Mouse (Mus musculus) heart, embryonic 15.5 days (tissue): ENCODE results near the gene Nobox. TPM values are rescaled to one million over a fixed set of nuclear protein-coding genes. Genes with fewer than 3 reads are reported as not detected.

Source experiments
- ATAC-seq: fragments of 200-750 bp; cut with Nextera tagmentation; replicated peaks from 2 replicates; pipeline ENCODE4 v1.8.0; 2017; ENCODE audit warnings: low read depth, moderate TSS enrichment; ENCODE audit not compliant: insufficient number of reproducible peaks, insufficient read depth, low FRiP score
- H3K27ac ChIP-seq: fragments of 300-500 bp; sonication (generic); 2 replicates; pipeline ENCODE4 v1.5.1; 2015; ENCODE audit warnings: mild to moderate bottlenecking, inconsistent platforms
- H3K27me3 ChIP-seq: fragments of 300-500 bp; sonication (generic); 2 replicates; pipeline ENCODE4 v1.6.1; 2015; ENCODE audit warnings: inconsistent platforms
- H3K36me3 ChIP-seq: fragments of 300-500 bp; sonication (generic); 2 replicates; pipeline ENCODE4 v1.6.1; 2015; ENCODE audit warnings: mild to moderate bottlenecking, inconsistent platforms
- H3K4me1 ChIP-seq: fragments of 300-500 bp; sonication (generic); replicated peaks from 2 replicates; pipeline ENCODE4 v1.6.1; 2015; ENCODE audit warnings: inconsistent platforms
- H3K4me2 ChIP-seq: fragments of 300-500 bp; sonication (generic); 2 replicates; pipeline ENCODE4 v1.6.1; 2015; ENCODE audit warnings: inconsistent platforms, mild to moderate bottlenecking, moderate library complexity
- H3K4me3 ChIP-seq: fragments of 300-500 bp; sonication (generic); 2 replicates; pipeline ENCODE4 v1.5.1; 2015; ENCODE audit warnings: mild to moderate bottlenecking, inconsistent platforms
- H3K9ac ChIP-seq: fragments of 300-500 bp; sonication (generic); 2 replicates; pipeline ENCODE4 v1.6.1; 2015; ENCODE audit warnings: mild to moderate bottlenecking, inconsistent platforms
- H3K9me3 ChIP-seq: fragments of 300-500 bp; sonication (generic); replicated peaks from 2 replicates; pipeline ENCODE4 v1.6.1; 2016; ENCODE audit warnings: inconsistent platforms
- WGBS: fragments of 180-500 bp; shearing (Covaris S2); methylation state at CpG from one replicate; pipeline ENCODE4 v1.1.7; 2015; ENCODE audit warnings: mixed read lengths; 5-methylcytosine and 5-hydroxymethylcytosine counted together
- polyA plus RNA-seq: library from polyadenylated mRNA; unstranded; fragments of >200 nt; fragmentation: Nextera tagmentation; extraction: Ambion mirVana; gene quantifications from 2 replicates; pipeline ENCODE4 v1.2.1, GENCODE M21; 2015

Nobox gene
- polyA plus RNA-seq, 1 experiment from 2014 or later, result not detected

- Histone ChIP-seq H3K4me1 (no peaks in the 10 kb centered on the region), H3K9ac (no peak overlapping the region), H3K9me3 (no peaks in the 10 kb centered on the region), H3K4me3 (no peak overlapping the region), H3K27ac (no peak overlapping the region), H3K27me3 (no peaks in the 10 kb centered on the region), H3K4me2 (no peak overlapping the region), H3K36me3 (no peaks in the 10 kb centered on the region)
- 71% methylated on average over 8 of the region's 8 CpGs for WGBS
- no peak for ATAC-seq
Measured at GRCm38 (mm10) chr6:43312961-43313656, 3.8 kb upstream of the Nobox start.

DNA sequence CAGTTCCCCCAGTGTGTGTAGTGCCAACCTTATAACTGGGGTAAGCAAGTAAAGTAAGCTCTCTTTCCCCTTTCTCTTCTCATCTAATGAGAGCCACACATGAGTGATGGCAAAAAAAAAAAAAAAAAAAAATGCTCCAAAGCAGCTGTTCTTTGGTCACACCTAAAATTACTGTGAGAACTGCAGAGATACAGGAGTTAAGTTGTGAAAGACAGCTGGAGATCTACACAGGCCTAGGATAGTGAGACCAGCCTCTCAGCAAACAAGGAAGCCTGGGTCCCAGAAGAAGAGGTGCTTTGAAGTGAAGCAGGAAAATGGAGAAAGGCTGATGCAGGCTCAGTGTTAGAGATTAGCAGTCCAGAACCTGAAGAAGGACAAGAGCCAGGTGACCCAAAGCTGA lies 3.2 kb upstream of the Nobox start:
- no peaks in the 10 kb centered on the region for H3K27me3 ChIP-seq
- no peaks in the 10 kb centered on the region for H3K36me3 ChIP-seq
- H3K9me3 ChIP-seq, result no peaks in the 10 kb centered on the region
- H3K4me1 ChIP-seq, result no peaks in the 10 kb centered on the region
- ATAC-seq, result no peak
- H3K27ac ChIP-seq, result no peak overlapping the region
- no peak overlapping the region for H3K9ac ChIP-seq
- no peak overlapping the region for H3K4me3 ChIP-seq
- H3K4me2 ChIP-seq, result no peak overlapping the region

DNA sequence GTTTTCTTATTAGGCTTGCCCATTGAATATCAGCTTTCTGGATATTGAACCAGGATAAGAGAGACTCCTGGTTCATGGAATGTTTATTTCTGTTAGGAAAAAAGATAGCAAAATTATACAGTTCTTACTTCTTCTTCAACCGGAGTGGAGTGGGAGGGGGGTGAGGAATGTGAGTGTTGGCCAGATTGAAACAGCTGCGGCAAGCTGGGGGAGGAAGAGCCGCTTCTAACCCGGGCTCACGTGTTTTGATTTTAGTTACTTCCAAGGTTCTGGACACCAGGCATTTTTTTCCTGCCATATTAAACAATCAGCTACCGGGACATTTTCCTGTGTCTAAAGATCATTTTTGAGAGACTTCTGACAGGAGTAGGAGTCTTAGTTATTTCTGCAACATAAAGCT lies 717 bp upstream of the Nobox start:
- ATAC-seq, result no peak
- Histone ChIP-seq H3K9ac (no peak overlapping the region), H3K9me3 (no peaks in the 10 kb centered on the region), H3K4me2 (no peak overlapping the region), H3K4me3 (no peak overlapping the region), H3K27me3 (no peaks in the 10 kb centered on the region), H3K27ac (no peak overlapping the region), H3K36me3 (no peaks in the 10 kb centered on the region), H3K4me1 (no peaks in the 10 kb centered on the region)
- whole genome bisulfite sequencing, result 38% methylated on average over 6 of the region's 6 CpGs

DNA sequence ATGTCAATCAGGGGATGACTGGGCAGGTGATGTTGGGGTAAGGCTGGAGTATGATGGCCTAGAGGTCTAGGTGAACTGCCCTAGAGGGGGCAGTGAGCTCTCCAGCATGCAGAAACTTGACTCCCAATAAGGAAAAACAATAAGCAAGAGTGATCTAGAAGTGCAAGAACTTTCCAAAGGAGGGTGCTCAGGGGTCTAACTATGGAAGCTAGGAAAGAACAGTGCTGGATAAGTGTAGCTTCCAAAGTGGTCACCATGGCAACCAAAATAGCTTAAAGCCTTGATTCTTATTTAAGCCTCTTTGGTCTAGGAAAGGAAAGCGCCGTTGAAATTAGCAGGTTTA lies 11.9 kb downstream of the Nobox start:
- H3K9me3 ChIP-seq, result no peaks in the 10 kb centered on the region
- no peak overlapping the region for H3K27ac ChIP-seq
- WGBS, result 32% methylated on average over 2 of the region's 2 CpGs
- no peaks in the 10 kb centered on the region for H3K36me3 ChIP-seq
- no peak overlapping the region for H3K9ac ChIP-seq
- H3K27me3 ChIP-seq, result no peaks in the 10 kb centered on the region
- H3K4me2 ChIP-seq, result no peak overlapping the region
- no peak for ATAC-seq
- H3K4me1 ChIP-seq, result peaks cover 5% of the 10 kb centered on the region; the same call in 1 of the 2 replicates
- H3K4me3 ChIP-seq, result no peak overlapping the region

DNA sequence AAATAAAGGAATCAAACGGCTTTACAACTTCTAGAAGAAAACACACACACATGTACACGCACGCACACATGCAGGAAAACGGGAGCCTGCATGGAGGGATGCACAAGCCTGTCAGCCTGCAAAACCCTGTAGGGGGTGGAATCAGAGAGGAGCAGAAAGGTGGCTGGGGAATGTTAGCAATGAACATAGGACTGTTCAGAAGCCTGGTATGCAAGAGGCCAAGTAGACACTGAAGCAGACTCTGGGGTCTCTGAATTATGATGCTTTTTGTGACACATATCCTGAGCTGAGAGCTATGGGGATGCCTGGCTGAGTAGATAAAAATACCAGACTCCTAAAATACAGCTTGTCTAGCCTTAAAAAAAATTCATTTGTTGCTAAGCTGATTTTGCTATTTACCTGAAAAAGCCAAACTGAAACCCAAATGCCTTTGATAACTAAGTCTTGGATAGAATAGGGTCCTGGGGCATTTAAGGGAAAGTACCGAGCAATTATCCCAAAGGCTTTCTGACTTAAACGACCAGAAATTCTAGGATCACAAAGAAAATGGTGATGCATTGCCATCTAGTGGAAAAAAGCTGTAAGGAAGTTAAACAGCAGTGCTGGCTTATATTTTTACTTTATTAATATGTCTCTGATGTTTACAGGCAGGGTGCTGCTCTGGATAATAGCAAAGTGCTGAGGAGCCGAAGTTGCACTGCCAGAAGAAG lies 12.4 kb downstream of the Nobox start:
- ATAC-seq, result no peak; the same call in 1 of the 2 replicates
- H3K27ac ChIP-seq, result no peak overlapping the region

GRCm38 (mm10) chr6:43295908-43296307 lies 13.4 kb downstream of the Nobox start:
- 23% methylated on average over 5 of the region's 5 CpGs for WGBS
- no peak overlapping the region for H3K4me3 ChIP-seq
- no peak for ATAC-seq
- H3K4me1 ChIP-seq, result peaks cover 5% of the 10 kb centered on the region; the same call in 1 of the 2 replicates
- no peaks in the 10 kb centered on the region for H3K9me3 ChIP-seq
- no peaks in the 10 kb centered on the region for H3K27me3 ChIP-seq
- no peaks in the 10 kb centered on the region for H3K36me3 ChIP-seq
- no peak overlapping the region for H3K27ac ChIP-seq
- no peak overlapping the region for H3K9ac ChIP-seq
- H3K4me2 ChIP-seq, result no peak overlapping the region

More for the DNA sequence above, 12.4 kb downstream of the Nobox start:
- no peaks in the 10 kb centered on the region for H3K27me3 ChIP-seq
- no peaks in the 10 kb centered on the region for H3K9me3 ChIP-seq
- no peak overlapping the region for H3K4me3 ChIP-seq
- peaks cover 5% of the 10 kb centered on the region; the same call in 1 of the 2 replicates for H3K4me1 ChIP-seq
- no peak overlapping the region for H3K9ac ChIP-seq
- H3K4me2 ChIP-seq, result no peak overlapping the region
- H3K36me3 ChIP-seq, result no peaks in the 10 kb centered on the region
- WGBS, result 34% methylated on average over 7 of the region's 7 CpGs

DNA sequence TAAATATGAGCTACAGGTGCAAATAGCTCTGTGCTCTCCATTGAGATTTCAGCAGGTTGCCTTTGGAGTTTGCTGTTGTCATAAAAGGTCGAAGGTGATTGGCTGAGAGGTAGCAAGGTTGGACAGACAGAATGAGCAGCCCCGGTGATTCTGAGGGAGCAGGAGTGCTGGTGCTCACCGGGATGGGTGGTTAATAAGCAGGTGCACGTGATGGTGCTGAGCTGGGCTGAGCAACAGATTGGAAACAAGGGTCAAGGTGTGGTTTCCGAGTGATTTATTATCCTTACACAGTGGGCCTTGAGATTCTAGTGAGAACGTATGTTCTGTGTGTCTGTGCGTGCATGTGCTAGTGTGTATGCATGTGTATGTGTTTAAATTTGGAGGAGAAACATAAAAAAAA lies 16.2 kb downstream of the Nobox start:
- H3K36me3 ChIP-seq, result peaks cover 10% of the 10 kb centered on the region
- H3K4me1 ChIP-seq, result peaks cover 5% of the 10 kb centered on the region; the same call in 1 of the 2 replicates
- WGBS, result 76% methylated on average over 7 of the region's 7 CpGs
- H3K4me2 ChIP-seq, result no peak overlapping the region
- H3K4me3 ChIP-seq, result no peak overlapping the region
- H3K27me3 ChIP-seq, result no peaks in the 10 kb centered on the region
- H3K9me3 ChIP-seq, result no peaks in the 10 kb centered on the region
- ATAC-seq, result no peak
- no peak overlapping the region for H3K9ac ChIP-seq
- H3K27ac ChIP-seq, result no peak overlapping the region

GRCm38 (mm10) chr6:43292471-43293076 lies 16.8 kb downstream of the Nobox start:
- ATAC-seq, result no peak
- H3K4me2 ChIP-seq, result no peak overlapping the region
- WGBS, result 44% methylated on average over 6 of the region's 6 CpGs
- H3K9me3 ChIP-seq, result no peaks in the 10 kb centered on the region
- no peak overlapping the region for H3K4me3 ChIP-seq
- no peaks in the 10 kb centered on the region for H3K27me3 ChIP-seq
- peaks cover 5% of the 10 kb centered on the region; the same call in 1 of the 2 replicates for H3K4me1 ChIP-seq
- H3K9ac ChIP-seq, result no peak overlapping the region
- H3K27ac ChIP-seq, result no peak overlapping the region; the same call in 1 of the 2 replicates
- H3K36me3 ChIP-seq, result peaks cover 16% of the 10 kb centered on the region

- H3K4me2 ChIP-seq, result no peak overlapping the region
- no peaks in the 10 kb centered on the region for H3K9me3 ChIP-seq
- H3K27me3 ChIP-seq, result no peaks in the 10 kb centered on the region
- no peak for ATAC-seq
- no peak overlapping the region for H3K4me3 ChIP-seq
- H3K4me1 ChIP-seq, result peaks cover 5% of the 10 kb centered on the region; the same call in 1 of the 2 replicates
- no peak overlapping the region for H3K9ac ChIP-seq
- WGBS, result 57% methylated on average over 3 of the region's 3 CpGs
- no peak overlapping the region for H3K27ac ChIP-seq
- H3K36me3 ChIP-seq, result peaks cover 21% of the 10 kb centered on the region
Measured at GRCm38 (mm10) chr6:43292041-43292440, 17.3 kb downstream of the Nobox start.

DNA sequence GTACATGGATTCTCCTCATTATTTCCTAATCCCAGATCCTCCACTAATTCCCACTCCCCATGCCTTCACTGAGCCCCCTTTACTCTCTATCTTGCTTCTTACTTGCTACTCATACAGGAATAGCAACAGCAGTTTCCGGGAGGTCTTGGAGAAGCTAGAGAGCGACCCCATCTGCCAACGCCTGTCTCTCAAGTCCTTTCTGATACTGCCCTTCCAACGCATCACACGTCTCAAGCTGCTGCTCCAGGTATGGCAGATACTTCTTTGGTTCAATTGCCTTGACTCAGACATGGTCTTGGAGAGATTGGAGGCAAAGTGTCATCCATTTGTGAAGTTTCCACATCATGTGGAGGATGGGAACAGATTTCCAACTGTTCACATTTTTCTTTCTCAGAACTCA lies 28.9 kb downstream of the Nobox start:
- ATAC-seq, result no peak
- Histone ChIP-seq H3K4me2 (no peak overlapping the region), H3K27me3 (no peaks in the 10 kb centered on the region), H3K27ac (no peak overlapping the region), H3K9ac (no peak overlapping the region), H3K4me3 (no peak overlapping the region), H3K9me3 (no peaks in the 10 kb centered on the region), H3K36me3 (peaks cover 20% of the 10 kb centered on the region), H3K4me1 (no peaks in the 10 kb centered on the region)
- WGBS, result 72% methylated on average over 5 of the region's 5 CpGs

DNA sequence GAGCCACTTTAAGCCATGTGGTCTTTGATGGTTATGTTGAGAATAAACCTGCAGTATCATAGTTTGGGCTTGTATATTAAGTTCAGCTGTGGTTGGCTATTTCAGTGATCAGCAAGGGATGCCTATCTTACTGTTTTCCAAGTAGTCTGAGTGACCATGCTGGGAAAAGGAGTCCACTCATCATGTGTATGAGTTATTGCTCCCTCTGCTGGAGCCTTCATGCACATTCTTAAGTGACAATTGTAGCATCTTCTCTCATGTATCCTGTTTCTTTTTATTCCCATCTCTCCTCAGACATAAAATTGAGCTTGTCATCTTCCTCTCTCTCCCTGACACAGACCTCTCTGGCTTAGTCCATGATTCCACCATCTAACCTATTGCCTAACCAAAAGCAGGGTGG lies 31.1 kb downstream of the Nobox start:
- Histone ChIP-seq H3K27ac (no peak overlapping the region), H3K4me1 (no peaks in the 10 kb centered on the region), H3K9me3 (no peaks in the 10 kb centered on the region), H3K9ac (no peak overlapping the region), H3K27me3 (no peaks in the 10 kb centered on the region), H3K36me3 (peaks cover 24% of the 10 kb centered on the region), H3K4me2 (no peak overlapping the region), H3K4me3 (no peak overlapping the region)
- ATAC-seq, result no peak
